Mouse (Mus musculus) left cerebral cortex, adult 11 months (tissue): ENCODE results near the gene Gpr153.

Experiments
- DNase-seq: peaks from one replicate; pipeline ENCODE4 v3.0.0; 2022; ENCODE audit warnings: low spot score

Gene Gpr153

DNA sequence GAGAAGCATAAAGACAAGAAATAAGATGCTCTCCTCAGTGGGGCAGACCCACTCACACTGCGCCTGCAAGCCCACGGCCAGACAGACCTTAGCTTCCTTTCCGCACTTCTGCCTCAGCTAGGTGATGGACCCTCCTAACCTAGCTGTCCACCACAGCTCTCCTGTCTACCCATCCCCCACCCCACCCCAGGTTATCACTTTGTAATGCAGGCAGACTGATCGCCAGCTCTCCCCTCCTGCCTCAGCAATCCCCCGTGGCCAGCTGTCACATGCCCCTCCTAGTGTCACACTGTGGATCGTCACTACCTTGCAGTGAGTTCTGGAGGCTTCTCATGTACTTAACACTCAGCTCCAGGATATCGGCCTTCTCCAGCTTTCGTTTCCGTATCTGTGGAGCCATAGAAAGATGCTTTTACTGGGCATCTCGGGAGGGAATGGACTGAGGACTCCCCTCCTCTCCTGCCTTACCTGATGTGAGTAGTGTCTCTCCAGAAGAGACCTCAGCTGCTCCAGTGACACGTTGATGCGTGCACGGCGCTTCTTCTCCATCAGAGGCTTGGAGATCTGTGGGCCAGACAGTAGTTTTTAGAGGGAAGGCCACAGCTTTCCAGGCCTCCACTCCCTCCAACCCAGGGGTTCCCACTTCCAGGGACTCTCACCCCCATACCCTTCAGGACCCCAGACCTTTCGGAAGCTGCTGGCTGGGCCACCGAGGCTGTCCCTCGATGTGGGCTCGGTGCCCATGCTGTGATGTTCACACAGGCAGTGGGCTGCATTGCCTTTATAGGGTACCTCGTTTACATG lies 13.5 kb downstream of the Gpr153 start:
- DNase-seq = no peak

DNA sequence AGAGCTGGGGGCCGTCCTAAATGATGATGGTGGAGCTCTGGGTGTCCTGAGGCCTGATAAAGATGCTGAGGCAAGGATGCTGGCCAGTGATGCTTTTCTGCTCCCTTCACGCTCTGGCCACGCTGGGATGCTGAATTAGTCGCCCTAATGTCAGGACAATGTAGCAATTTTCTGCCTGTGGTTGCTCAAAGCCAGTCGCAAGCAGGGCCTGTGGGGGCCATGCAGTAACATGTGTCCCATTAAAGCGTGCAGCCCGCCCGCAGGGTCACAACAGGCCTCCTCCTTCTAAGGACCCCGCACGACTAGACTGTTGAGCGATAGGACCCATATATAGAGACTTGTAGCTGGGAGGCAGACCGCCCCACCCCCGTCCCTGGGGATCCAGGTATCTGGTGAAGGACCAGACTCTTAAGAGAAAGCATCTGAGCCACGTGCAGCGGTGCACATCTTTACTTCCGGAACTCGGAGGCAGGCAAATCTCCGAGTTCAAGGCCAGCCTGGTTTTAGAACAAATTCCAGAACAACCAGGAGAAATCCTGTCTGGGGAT lies 14.4 kb downstream of the Gpr153 start:
- DNase-seq = no peak

DNA sequence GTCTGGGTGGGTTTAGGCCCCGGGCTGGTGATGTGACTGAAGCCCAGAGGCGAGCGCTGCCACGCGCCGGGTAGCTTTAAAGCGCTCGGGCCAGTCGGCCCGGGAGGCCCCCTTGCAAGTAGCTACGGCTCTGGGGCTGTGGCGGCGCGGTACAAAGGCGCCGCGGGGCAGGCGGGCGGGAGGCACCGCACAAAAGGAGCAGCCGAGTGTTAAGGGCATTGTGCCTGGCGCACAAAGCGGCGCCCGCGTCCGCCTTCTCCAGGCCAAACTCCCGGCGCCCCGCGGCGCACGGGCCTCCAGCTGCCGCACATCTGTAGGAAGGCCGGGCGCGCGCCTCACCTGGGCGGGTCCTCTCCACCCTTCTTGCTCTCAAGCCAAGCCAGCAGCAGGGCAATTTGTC lies 16.4 kb downstream of the Gpr153 start:
- DNase-seq = no peak

DNA sequence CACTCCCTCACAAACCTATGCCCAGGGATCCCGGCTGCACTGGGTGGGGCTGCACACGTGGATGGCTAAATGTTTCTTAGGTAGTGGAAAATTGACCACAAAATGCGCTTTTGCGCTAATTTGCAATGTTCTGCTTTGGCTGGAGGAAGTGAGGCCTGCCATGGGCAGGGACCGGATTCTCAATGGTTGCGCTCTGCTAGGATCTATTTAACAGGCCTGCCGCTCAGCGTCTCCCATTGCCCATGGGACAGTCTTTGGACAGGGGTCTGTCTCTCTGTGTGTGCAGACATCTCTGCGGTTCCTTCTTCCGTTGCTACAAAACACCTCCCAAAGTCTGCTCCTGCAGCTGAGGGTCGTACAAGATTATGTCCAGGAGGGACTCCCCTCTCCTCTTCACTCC lies 17.0 kb downstream of the Gpr153 start:
- DNase-seq = no peak

DNA sequence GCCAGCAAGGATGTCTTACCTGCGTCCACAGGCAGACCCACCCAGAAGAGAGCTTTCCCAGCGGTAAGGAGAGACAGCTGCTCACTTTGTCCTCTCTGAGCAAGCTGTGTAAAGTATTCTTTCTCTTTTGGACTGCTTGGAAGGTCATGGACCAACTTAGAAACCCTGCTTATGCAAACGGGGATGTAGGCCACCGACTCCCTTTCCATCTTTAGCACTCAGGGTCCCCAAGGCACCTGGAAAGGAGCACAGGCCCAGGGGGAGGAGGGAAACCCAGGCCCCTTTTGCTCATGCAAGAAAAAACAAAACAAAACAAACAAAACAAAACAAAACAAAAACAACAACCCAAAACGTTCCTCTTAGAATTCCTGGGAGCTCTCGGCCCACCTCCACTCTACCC lies 17.5 kb downstream of the Gpr153 start, which contains the start of gene Hes3:
TSS of gene Hes3 (minus strand) at position 101 of the 400 bp plus-strand sequence.
- no peak for DNase-seq

DNA sequence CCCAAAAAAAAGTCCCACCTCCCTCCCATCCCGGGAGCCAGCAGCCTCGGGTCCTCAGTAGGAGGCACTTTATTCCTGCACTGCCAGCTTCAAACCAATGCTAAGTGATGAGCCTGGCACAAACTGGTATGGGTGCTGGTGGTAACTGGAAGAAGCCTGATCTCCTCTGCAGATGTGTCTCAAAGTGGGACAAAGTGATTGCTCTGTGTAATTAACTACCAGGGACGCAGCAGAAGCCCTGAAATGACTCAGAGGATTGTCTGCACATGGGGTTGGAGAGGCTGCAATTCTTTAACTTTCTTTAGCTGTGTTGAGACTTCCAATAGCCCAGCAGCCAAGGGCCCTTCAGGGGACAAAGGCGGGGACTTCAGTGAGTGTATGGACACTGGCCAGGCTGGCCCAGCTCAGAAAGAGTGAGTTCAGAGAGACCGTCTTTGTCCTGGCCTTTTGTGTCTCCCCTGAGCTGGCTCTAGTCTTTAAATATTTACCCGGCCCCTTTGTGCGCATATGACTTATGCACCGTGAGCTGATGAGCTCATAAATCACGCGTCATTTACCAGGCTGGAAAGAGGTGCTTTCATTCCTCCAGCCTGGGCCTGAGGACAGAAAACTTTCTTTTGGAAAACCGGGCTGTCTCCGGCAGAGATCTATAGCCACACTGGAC lies 18.2 kb downstream of the Gpr153 start:
- DNase-seq = no peak

DNA sequence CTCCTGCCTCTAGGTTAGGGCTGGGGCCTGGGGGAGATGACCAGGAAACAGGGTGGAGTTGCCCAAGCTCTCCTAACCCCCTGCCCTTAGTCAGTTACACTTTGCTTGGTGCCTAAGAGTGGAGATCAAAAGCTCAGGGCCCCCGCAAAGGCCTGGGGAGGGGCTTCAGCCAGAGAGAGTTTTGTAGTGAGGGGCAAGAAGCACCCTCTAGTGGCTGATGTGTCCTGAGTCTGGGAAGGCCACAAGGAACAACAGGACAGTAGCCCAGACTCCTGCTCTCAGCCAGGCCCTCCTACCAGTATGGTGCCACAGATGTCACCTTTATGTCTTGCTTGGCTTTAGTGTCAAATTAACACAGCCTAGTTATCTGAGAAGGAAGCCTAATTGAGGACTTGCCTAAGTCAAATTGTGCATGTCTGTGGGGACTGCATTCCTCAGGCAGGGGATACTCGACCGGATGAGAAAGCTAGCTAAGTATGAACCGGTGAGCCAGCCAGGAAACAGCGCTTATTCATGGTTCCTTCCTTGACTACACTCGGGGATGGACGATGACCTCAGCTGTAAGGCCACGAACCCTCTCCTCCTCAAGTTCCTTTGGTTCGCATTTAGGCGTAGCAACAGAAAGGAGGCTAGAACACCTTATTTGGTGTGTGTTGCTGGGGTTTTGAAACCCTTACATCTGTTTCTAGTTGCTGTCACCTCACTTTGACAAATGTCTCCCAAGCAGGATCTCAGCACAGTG lies 20.3 kb downstream of the Gpr153 start:
- no peak for DNase-seq

DNA sequence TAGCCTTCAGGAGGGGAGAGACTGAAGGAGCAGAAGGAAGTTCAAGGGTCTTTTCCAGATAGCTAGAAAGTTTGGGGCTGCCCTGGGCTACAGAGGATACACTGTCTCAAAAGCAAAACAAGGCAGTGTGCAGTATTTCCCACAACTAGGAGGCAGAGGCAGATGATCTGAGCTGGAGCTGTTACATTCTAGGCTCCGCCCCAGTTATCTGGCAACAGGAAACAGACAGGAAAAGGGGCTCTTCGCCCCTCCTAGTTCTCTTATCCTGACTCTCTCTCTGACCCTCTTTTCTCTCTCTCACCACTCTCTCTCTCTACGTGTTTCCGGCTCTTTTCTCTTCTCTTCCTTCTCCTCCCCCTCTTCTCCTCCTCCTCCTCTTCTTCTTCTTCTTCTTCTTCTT lies 21.9 kb downstream of the Gpr153 start:
- DNase-seq = no peak

DNA sequence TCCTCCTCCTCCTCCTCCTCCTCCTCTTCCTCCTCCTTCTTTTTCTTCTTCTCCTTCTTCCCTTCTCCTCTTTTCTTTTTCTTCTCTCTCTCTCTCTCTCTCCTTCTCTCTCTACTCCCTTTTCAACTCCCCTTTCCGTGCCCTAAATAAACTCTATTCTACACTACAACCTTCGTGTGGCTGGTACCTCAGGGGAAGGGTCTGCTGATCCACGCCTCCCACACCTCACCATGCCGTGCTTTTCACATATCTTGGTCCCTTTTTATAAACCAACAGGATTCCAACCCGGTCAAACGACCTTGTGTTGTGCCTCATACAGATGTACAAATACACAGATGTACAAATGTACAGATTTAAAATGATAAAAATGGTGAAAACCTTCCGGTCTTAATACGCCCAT lies 22.3 kb downstream of the Gpr153 start:
- no peak for DNase-seq

DNA sequence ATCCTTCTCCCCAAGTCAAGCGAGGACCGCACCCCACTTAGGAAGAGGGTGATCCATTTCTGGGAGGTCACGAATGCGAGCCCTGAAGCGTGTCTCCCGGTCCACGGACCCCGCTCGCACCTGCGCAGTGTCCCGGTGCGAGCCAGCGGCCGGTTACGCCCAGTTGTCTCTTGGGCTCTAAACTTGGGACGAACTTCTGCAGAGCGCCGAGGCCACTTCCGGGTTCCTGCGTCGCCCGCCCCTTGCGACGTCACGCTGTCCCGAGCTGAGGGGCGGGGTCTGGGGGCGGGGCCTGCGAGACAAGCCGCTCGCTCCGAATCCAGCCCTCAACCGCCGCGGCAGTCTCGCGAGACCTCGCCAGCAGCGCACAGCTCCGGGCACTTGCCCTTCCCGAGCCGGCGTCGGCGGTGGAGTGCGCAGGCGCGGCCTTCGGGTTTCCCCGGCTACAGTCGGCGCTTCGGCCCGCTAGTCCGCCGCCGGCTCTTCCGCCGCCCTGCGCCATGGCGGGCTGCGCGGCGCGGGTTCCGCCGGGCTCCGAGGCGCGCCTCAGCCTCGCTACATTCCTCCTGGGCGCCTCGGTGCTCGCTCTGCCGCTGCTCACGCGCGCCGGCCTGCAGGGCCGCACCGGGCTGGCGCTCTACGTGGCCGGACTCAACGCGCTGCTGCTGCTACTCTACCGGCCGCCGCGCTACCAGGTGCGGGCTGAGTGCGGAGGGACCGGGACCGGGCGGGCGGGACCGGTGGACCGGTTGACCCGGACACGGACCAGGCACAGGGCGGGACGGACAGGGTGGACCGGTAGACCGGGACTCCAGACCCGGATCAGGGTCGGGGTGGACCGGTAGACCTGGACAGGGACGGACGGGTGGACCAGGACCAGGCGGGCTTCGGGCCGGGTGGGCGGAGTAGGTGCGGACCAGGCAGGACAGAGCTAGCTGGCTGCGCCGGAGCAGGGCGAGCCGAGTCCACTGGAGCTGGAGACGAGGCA lies 23.1 kb downstream of the Gpr153 start, which contains the start of gene Icmt:
TSS of gene Icmt (plus strand) at position 354 of the 988 bp plus-strand sequence.
- peak; percentile 98 for DNase-seq

DNA sequence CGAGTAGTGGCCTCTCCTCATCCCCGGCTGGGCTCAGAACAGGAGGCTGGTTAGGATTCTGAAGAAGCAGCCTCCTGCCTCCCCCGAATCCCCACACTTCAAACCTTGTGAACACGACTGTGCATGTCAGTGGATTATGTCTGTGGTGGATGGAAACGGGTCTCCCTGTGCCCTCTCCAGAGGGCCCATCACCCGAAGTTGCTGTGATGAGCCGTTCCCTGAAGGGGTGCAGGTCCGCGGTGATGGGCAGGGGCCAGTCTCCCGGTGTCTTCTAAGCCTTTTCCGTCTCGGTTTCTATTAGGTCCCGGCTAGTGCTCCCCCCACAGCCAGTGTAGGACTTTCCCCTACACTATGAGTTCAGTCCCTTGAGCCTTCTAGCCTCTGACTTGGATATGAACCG lies 24.8 kb downstream of the Gpr153 start:
- no peak for DNase-seq

DNA sequence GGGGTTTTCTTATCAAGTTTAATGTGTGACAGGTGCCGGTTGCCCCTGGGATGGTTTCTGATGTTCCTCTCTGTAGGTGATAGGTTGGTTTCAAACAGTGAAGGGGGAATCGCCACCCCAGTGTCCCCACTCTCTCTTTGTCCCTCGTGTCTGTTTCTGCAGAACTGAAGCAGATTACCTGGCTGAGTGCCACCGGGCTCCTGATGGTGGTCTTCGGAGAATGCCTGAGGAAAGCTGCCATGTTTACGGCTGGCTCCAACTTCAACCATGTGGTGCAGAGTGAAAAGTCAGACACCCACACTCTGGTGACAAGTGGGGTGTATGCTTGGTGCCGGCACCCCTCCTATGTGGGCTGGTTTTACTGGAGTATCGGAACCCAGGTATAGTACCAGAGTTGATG lies 26.3 kb downstream of the Gpr153 start:
- no peak for DNase-seq

DNA sequence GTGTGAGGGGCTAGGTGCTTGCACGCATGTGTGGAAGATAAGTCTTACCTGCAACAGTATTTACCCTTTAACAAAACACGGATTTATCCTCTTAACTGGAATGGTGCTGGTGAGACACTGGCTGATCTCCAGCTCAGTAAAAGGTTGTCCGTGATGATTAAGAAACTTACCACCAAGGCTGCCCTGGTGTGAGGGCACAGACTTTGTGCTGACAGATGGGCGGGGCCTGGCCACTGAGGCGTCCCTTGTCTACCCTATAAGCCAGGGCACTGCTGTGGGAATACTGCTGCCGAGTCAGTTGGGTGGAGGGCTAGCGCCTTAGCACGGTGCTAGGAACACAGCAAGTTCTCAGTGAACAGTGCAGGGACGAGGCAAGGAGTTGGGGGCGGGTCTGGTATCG lies 28.0 kb downstream of the Gpr153 start:
- DNase-seq = no peak

DNA sequence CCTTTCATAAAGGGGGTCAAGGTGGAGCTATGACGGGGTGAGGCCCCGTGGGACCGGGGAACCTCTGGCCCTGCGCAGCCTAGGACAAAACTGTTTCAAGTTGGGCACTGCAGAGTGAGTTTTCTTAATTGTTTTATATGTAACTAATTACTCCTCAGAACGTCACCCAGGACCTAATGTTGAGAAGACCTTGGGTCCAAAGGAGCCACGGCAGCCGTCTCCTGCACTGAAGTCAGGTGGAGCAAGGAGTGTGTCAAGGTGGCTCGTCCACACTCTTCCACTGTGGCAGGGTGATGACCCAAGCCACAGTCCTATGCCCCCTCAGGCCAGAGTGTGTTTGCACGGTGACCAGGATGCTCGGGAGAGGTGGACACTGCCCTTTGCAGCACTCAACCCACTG lies 29.1 kb downstream of the Gpr153 start:
- DNase-seq = no peak

DNA sequence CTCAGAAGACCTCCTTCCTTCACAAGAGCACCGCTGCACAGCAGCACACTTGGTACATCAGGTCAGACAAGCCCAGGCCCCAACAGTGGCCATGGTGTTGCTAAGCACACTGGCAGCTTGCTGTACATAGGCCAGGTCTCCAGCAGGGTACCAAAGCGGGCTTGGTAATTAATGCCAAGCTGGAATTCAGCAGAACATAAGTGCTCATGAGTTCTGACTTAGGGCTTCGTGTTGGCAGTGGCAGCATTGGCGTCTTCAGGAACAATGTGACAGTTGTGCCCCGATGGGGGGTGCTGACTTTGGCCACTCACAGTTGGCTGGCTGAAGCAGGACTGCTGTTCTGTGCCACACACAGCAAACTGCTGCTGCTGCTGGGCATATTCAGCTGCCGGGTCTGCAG lies 30.7 kb downstream of the Gpr153 start:
- DNase-seq = no peak

DNA sequence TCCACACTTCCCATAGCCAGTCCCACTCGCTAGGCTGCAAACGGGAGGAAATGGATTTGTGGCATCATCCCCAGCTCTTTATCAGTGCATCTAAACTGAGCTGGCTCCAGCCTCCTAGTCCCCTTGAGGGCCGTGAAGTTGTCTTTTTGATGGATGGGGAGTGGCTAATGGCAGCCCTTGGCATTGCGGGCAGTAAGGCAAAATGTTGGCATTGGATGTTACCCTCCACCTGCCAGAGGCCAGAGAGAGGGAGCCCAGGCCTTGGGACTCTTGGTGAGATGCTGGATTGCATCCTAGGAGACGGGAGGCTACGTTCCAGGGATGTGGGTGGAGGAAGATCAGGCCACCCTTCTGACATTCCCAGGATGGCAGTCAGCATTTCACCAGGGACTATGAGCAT lies 32.0 kb downstream of the Gpr153 start:
- DNase-seq = no peak

DNA sequence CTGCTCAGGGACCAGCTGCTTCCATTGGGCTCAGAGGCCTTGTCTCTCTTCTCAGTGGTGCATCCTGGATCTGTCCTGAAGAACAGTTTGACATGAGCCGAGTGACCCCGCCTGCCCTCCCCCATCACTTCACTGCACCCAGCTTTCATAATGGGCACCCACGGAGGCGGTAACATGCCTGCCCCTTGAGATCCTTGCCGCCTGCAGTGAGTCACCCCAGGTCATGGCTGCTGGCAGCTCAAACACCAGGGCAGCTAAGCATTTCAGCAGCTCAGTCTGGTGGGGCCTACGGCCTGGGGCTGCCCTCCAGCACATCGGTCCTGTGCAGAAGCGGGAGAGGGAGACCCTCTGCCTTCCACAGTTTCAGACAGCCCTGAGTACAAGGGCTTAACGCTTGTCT lies 33.5 kb downstream of the Gpr153 start:
- no peak for DNase-seq

DNA sequence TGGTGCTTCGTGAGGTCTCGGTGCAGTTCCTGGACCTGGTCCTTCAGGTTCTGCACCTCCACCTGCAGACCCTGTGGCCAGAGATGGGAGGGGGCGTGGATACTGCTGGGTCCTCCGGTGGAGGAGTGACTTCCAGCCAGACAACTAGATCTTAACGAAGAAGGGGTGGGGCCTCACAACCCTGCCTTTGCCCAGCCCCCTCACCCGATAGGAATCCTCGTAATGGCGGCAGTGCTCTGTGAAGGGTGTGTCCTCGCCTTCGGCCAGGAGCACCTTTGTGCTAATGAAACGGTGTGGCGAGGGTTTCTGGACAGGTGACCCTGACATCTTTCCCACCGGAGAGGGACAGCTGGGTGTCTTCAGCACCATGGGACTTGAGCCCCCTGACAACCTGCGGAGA lies 38.2 kb downstream of the Gpr153 start:
- DNase-seq = no peak

DNA sequence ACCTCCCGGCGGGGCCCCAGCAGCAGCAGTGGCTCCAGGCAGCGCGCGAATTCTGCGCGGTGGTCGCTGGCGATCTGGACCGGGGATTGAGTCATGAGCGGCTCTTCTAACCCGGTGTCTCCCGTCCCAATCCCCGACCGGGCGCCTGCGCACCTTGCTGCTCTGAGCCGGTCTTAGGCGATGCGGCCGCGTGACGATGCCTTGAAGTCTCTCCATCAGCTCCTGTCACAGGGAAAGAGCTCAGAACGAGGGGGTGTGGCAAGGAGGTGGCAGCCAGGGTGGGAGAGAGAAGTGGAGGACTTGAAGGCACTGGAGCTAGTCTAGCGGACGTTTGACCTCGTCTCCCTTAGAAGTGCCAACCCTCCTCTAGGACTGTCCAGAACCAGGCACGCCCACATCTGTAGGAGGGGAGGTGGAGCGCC lies 39.2 kb downstream of the Gpr153 start:
- DNase-seq = no peak

DNA sequence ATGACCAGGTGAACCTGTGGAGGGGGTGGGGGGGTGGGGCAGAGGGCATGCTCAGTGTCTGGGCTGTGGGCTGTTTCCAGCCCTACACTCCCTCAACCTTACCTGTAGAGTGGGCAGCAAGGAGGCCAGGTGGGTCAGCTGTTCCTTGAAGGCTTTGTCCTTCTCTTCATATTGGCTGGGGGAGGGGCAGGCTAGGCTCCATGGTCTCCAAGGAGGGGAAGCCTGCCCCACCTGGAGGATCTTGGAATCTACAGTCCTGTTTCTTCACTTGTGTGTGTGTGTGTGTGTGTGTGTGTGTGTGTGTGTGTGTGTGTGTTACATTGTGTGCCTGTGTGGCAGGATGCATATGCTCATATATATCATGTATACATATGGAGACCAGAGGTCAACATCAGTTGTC lies 39.9 kb downstream of the Gpr153 start:
- DNase-seq = no peak

DNA sequence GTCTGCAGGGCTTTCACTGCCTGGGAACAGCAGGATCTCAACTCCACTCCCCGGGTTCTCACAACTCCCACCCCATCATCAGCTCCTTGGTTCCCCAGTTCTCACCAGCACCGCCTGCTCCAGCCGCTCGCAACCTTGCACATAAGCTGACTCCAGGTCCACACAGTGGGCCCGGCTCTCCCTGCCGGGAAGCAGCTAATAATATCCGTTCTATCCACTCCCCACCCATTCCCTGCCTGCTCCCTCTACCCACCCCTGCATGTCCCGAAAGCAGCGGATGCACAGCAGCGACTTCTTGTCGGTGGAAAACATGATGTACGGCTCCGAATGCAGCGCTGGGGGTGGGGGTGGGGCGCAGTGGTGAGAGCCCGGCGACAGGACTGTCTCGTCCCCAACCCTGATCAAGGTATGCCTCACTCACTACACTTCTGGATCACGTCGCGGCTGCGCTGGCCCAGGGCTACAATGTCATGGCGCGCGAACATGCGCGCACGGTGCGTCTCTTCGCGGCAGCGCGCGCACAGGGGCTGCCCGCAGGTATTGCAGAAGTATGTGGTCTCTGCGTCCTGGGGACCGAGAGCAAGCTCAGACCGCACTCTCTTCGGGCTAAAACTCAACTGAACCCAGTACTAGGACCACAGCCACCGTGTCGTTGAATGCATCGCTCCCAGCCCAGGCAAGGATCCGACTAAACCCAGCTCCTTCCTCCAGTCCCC lies 41.6 kb downstream of the Gpr153 start:
- no peak for DNase-seq
